Mouse (Mus musculus) common myeloid progenitor, adult 5-6 weeks (primary cell): ENCODE results near the gene Ccdc18. TPM values are rescaled to one million over a fixed set of nuclear protein-coding genes. Genes with fewer than 3 reads are reported as not detected.
A peak's percentile ranks its signal among the peaks of the same experiment; 100 is the strongest.
"Not testable (repeated sequence)": the region's sequence is repeated elsewhere in the genome, so short reads cannot be mapped to it uniquely, and the experiment has no call there.

Source experiments
- ATAC-seq: replicated peaks from 2 replicates; pipeline ENCODE4 v1.8.0; 2016; ENCODE audit warnings: low read depth, mild to moderate bottlenecking, moderate TSS enrichment, inconsistent platforms; ENCODE audit not compliant: poor library complexity, severe bottlenecking
- total RNA-seq: library from RNA; stranded (forward); fragments of 200-1000, 187-1606 nt; gene quantifications from 2 replicates; pipeline ENCODE4 v1.2.3, GENCODE M21; 2017

The Ccdc18 gene
- total RNA-seq: 25.7 and 32.1 TPM in 2 replicates

DNA sequence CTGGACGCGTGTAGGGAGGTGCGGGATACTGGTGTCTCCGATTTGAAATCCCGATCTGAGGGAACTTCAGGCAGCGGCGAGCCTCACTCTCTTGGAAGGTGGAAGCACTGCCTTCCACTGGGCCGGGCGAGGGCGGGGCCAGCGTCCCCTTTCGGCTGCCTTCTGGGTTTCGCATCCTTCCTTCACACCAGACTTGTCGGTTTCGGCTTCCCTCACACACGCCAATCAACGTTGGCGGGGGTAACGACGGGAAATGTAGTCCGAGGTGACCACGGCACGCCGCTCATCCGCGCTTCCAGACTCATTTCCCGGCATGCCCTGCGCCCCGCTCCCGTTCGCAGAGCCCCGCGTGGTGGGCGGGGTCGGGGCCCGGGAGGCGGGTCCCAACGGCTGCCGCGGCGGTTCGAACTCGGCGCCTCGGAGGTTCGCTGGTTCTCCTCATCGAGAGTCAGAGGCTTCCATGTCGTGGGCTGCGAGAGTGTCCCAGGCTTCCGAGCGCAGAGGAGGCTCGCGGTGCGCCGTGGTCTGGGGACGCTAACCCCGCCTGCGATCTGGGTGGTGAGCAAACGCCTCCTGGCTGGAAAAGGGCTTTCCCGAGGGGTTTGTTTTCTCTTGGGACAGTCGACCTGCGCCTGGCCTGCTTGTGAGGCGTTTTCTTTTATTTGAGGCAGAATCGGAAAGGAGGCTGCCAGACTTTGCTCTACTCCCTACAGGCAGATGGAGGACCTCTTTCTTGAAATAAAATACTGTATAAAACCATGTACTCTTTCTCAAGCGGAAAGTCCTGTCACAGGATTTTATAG lies at the start of gene Ccdc18, which contains the start of gene Tmed5:
Gene Ccdc18 (plus strand): TSS at position 435 of the 803 bp plus-strand sequence.
Gene Tmed5 (minus strand): TSS at position 180 of the 803 bp plus-strand sequence.
- ATAC-seq: peak; percentile 96

DNA sequence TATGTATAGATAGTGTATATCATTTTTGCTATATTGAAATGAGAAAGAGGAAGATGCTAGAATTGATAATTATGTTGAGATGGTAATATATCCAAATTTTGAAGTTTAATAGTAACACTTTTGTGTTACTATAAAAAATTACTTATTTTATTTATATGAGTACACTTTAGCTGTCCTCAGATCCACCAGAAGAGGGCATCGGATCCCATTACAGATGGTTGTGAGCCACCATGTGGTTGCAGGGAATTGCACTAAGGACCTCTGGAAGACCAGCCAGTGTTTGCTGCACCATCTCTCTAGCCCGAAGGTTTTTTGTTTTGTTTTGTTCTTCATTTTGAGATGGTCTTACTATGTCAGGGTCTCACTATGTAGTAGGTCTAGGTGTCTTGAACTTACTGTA lies 47.2 kb upstream of the Ccdc18 start:
- no peak for ATAC-seq

DNA sequence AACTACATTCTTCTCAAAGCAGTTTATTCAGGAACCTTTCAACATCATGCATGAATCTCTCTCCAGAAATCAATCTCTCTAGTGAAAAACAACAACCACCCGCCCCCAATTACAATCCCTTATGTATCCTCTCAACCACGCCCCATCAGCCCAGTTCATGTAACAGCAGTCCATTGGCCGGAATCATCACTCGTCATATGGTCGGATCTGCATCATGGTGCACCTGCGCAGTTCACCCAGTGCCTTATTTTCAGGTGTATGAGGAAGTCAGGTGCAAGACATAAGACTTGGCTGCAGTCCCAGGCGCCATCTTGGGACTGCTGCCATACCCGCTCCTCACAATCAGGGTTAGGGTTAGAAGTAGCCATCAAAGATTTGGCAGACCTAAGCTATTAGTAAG lies 39.9 kb upstream of the Ccdc18 start:
- ATAC-seq: not testable (repeated sequence)

DNA sequence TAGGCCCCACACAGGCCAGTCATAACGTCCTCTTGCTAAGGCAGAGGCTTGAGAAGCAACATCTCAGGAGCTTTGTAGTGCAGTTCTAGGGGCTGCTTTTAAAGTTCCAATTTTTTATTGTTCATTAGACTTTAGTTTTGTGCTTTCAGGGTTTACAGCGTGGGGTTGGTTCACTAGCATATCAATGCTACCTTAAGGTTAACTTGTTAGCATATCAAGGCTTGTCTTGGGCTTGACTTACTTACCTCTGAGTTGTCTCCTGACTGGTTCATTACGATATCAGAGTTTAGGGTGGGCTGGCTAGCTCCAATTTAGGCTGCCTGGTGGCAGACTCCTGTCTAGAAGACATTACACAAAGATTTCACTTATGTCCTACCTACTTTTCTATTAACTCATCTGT lies 35.0 kb upstream of the Ccdc18 start:
- no peak for ATAC-seq

DNA sequence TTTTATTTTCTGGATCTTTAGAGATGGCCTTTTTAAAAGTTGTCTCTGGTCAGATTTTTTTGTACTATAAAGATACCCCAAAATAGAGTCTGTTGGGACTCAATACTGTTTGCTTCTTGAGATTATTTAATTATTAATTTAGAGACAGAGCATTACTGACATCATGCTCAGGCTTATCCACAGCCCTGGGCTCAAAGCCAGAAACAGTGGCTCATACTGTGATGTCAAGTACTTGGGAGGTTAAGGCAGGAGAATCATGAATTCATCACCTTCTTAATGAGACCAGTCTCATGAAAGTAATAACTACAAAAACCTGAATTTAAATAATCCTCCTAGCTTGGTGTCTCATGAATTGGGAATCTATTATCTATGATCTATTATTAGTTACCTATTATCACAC lies 32.5 kb upstream of the Ccdc18 start:
- no peak for ATAC-seq

DNA sequence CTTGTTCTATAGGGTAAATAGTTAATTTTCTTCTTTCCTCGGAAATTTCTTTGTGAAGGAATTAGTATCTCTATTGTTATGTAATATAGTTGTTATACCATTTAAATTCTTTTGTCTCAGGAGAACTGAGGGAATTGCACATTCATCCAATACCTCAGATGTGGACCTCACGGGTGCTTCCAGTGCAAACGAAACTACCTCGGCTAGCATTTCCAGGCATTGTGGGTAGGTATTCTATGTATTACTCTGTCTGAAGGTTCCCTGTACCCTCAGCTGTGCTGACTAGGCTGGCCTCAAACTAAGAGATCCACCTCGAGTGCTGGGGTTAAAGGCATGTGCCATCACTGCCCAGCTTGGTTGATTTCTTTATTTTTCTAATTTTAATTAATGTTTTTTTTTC lies 28.4 kb upstream of the Ccdc18 start:
- ATAC-seq: no peak

DNA sequence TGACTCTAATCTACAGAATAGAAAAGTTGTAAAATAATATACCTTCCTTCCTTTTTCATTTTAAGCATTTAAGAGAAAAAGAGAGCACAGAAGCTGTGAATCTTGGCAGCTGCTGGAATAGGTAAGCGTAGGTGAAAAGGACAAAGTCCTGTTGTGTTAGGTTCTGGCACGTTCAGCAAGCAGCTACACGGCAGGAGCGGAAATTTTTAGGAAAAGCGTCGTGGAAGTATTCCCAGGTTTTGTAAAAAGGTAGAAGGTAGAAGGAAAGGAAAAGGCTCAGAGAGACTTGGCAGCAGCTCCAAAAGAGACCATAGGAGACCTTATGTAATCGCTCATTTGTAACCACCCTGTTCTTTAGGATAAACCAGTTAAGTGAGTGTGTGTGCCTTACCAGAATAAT lies 23.3 kb upstream of the Ccdc18 start:
- ATAC-seq: no peak

DNA sequence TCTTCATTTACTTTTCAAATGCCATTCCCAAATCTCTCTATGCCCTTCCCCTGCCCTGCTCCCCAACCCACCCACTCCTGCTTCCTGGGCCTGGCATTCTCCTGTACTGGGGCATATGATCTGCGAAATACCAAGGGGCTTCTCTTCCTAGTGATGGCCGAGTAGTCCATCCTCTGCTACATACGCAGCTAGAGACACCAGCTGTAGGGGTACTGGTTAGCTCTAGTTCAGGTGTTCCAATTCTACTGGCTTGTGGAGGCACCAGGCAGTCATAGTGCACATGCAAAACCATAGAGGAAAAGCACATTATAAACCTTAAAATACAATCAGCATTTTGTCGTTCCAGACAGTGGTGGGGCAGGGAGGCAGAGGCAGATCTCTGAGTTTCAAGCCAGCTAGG lies 15.0 kb upstream of the Ccdc18 start:
- ATAC-seq: no peak

DNA sequence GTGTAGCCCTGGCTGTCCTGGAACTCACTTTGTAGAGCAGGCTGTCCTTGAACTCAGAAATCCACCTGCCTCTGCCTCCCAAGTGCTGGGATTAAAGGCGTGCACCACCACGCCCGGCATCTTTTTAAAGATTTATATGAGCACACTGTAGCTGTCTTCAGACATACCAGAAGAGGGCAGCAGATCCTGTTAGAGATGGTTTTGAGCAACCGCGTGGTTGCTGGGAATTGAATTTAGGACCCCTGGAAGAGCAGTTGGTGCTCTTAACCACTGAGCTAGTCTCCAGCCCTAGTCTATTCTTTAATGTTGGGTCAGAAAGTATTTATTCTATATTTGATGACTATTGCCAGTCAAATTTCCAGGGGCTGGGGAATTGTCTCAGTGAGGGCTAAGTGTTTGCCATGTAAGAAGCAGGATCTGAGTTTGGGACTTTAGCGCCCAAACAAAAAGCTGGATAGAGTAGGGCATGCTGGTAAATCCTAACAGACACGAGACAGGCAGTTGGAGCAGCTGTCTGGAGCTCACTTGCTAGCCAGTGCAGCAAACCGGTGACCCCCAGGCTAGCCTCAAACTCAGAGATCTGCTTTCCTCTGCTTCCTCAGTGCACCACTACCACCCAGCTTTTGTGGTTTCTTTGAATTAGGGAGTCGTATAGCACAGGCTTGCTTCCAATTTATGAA lies 12.3 kb upstream of the Ccdc18 start:
- no peak for ATAC-seq

DNA sequence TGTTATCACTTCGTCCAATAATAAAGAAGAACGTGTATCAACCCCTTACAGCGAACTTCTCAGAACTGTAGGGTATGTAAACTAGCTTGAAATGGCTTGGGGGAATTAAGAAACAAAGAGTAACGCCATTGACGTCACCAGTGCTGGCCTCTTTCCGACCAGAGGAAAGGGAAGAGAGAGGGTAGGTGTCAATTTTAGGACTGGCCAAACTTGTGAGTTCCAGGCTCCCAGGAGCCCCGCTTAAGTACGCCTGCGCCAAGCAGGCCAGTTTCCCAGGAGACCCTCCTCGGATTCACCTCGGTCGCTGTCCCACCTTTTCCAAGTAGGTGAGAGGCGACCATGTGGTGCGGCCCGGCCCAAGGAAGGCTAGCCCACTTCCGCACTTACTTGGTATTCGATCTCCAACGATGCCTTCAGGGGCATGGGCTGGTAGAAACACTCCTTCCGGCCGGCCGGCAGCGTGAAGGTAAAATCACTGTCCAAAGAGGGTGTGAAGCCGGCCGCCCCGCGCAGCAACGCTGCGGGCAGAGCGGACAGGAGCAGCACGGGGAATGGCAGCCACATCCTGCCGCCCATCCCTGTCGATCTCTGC lies 730 bp upstream of the Ccdc18 start:
- peak; percentile 55 for ATAC-seq

DNA sequence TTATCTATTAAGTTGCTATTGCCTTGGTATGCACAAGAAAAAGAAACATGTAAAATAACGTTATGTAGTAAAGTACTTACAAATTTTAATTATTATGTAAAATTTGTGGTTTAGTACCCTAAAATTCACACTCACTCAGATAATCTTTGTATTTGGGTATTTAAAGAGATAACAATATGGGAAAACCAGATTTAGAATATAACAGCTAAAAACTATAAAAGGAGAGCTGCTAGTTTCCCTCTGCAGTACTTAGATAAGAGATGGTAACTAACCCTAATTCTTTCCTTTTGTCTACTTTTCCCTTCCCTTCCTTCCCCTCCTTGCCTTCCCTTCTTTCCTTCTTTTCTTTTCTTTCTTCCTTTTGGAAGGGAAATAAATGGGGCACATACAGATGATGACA lies 19.9 kb downstream of the Ccdc18 start:
- no peak for ATAC-seq

DNA sequence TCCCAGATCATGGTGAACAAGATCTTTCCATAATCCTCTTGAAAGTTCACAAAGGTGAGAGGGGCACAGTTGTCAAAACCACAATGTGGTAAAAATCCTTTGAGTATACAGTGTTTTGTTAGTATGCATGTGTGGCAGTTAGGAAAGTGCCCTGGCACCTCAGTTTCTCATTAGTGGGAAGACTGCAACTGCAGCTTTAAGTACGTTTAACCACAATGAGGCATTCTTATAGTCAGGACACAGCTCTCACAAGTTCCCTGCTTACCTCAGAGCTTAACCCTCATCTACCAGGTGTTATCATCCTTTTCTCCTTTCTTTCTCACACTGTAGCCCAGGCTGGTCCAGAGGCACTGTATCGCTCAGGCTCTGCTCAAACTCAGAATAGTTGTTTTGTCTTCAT lies 28.1 kb downstream of the Ccdc18 start:
- no peak for ATAC-seq

DNA sequence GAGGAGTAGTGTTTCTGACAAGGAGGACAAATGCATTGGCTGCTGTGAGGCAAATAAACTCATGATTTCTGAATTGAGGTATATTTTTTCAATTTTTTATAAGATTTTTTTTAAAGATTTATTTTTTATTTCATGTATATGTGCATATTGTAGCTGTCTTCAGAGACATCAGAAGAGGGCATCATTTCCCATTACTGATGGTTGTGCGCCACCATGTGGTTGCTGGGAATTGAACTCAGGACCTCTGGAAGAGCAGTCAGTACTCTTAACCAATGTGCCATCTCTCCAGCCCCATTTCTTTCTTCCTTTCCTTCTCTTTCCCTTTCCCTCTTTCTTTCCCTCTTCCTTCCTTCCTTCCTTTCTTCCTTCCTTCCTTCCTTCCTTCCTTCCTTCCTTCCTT lies 31.0 kb downstream of the Ccdc18 start:
- ATAC-seq: no peak

DNA sequence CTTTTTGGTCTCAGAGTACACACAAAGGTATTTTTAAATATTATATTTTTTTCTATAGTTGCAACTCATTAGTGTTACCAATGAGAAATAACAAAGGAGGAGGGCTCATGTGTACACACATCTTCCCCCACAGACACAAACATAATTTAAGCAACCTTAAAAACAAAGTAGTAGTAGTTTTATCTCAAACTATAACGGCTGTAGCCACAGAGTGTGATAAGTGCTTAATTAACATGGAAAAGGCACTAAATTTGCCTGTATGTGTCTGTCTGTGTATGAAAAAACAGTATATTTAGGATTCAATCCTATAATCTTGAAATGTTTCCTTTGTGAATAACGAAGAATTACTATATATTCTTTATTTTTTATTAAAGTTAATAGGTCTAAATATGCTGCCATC lies 51.4 kb downstream of the Ccdc18 start:
- ATAC-seq: no peak

DNA sequence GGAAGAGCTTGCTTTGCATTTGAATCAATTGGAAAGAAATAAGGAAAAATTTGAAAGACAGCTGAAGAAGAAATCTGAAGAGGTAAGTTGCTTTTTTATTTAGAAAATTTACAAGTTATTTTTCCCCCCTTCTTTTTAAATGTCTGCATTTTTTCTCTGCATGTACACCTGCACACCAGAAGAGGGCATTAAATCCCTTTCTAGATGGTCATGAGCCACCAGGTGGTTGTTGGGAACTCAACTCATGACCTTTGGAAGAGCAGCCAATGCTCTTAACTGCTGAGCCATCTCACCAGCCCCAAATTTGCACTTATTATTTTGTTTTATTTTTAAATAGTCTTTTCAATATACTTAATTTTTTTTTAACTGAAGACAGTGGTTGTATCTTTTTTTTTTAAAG lies 56.3 kb downstream of the Ccdc18 start:
- ATAC-seq: no peak

DNA sequence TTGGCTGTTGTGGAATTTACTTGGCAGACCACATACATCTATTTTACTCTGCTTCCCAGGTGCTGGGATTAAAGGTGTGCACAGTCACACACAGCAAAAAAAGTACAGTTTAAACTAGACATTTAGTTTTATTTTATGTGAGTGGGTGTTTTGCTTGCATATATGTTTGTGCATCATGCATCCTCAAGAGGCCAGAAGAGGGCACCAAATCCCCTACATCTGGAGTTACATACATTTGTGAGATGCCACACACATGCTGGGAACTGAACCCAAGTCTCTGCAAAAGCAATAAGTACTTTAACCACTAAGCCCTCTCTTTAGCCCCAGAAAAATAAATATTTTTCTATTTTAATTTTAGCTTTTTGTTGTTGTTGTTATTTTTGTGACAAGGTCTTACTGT lies 73.3 kb downstream of the Ccdc18 start:
- no peak for ATAC-seq

DNA sequence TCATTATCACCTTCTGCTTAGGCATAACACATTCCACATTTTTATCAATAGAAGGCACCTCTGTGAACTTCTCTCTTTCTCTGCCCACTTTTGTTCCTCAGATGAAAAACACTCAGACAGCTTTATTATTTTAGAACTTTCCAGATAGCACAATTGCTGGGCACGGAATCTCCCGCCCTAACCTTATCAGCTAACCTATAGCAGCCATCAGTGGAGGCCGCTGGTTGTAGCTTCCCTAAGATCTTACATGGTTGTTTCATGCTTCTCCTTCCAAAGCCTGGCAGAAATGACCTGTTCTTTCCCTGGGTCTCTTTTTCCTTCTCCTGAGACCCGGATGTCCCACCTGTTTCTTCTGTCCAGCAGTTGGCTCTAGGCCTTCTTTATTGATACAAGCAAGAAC lies 78.8 kb downstream of the Ccdc18 start:
- ATAC-seq: no peak

DNA sequence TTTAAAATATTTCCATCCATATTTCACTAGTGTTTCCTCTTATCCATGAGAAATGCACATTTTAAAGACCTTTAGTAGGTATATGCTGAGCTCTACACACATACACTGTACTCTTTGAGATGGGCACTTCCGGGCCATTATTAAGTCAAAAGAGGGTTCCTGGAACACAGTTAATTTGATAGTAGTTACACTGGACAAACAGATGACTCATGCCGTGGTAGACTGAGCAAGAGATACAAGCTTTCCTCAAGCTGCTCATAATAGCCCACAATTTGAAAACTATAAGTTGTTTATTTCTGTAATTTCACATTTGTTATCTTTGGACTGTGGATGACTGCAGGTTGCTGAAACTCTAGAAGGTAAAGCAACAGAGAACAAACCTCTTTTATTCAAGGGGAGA lies 82.3 kb downstream of the Ccdc18 start:
- ATAC-seq: no peak

DNA sequence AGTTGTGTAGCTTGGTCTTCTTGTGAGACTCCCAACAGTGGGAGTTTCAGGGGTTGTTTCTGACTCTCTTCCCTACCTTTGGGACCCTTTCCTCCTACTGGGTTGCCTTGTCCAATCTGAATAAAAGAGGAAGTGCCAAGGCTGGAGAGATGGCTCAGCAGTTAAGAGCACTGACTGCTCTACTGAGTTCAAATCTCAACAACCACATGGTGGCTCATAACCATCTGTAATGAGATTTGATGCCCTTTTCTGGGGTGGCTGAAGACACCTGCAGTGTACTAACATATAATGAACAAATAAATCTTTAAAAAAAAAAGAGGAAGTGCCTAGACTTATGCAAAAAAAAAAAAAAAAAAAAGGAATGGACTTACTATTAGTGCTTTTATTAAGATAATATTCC lies 91.4 kb downstream of the Ccdc18 start:
- no peak for ATAC-seq

DNA sequence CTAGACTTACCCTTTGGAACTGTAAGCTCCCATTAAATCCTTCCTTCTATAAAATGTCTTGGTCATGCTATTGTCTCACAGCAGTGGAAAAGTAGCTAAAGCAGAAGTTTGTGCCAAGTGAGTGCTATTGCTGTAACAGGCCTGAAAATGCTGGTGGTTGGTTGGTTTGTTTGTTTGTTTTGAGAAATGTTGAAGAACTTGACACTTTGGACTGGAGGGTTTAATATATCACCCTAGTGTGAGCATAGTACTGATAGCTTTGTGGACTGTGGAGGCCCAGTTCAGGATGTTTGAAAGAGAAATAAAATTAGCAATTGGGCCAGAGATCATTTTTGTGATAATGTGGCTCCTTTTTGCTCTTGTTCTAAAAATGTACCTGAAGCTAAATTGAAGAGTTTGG lies 93.5 kb downstream of the Ccdc18 start:
- ATAC-seq: no peak

DNA sequence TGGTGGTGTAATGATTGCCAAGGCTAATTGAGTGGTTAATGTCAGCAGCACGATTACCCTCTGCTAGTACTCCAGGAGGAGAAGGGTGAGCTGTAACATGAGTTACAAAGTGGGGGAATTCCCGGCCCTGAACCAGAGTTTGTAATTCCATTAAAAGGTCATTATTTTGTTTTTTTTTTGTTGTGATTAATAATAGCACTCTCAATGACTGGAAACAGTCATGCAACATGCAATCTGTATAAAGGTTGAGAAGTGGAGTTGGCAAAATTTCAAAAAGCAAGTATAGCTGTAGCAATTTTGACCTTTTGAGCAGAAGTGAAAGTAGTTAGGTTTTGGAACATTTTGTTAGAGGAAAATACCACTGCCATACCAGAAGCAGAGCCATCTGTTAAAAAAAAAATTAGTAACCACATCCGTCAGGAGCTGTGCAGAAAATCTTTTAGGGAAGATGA lies 113.7 kb downstream of the Ccdc18 start:
- ATAC-seq: peak; percentile 74
